Mouse (Mus musculus): ENCODE data around the gene Rhbdl1.

DNA sequence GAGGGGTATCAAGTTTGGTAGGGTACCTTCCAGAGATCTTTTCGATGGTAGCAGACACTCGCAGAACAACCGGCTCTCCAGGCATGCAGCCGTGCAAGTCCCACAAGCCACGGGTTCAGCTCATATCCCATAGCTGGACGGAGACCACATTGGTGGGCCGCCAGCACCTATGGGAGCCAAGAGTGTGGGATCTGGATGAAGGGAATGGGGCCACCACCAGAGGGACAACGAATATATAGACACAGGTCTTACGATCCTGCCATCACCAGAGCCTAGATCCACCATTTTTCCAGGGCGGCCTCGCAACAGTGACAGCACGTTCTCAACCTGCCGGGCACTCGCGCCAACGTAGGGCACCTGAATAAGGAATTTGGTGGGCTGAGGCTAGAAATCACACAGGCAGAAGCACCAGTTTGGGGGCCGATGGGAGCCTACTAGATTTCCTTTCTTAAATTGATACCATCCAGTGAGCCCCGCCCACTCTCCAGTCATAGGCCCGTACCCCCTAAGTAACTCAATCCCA is 45.7 kb downstream of the Rhbdl1 start:
- no peak for TF ChIP-seq POLR2A (IDR thresholded peaks at IDR 0.05; ENCODE audit: control insufficient read depth, extremely low read depth, insufficient read depth, low read length, poor library complexity)
- no peak for TF ChIP-seq CTCF (IDR thresholded peaks at IDR 0.05; ENCODE audit: borderline replicate concordance, control insufficient read depth, extremely low read depth, insufficient read depth, low read length, poor library complexity)

Measured in thymus, adult 2 months (tissue).